Mouse (Mus musculus) CD8-positive naive resting alpha-beta T cell, adult 2 months (primary cell): ENCODE results near the gene Mctp2.
A peak's percentile ranks its signal among the peaks of the same experiment; 100 is the strongest.
"Not testable (repeated sequence)": the region's sequence is repeated elsewhere in the genome, so short reads cannot be mapped to it uniquely, and the experiment has no call there.

Experiments
- DNase-seq, 2 experiments: peaks; one replicate each; pipeline ENCODE4 v3.0.0; 2022; ENCODE audit warnings: low read depth in 2 of 2, low spot score in 2 of 2

Mctp2 gene

DNA sequence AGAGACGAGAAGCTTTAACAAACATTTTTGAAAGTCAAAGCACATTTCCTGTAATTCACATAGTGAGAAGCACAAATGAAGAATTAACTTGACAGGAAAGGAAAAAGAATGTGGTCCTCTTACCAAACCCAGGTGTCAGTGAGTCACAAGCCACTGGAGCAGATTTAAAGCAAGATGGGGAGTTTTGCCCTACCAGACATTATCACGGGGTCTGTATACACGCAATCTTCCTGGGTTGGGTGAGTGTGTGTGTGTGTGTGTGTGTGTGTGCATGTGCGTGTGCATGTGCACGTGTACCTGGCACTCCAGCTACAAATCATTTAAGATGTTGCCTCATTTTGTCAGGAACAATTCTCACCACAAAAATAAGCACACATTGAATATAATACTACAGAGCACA lies 30.9 kb downstream of the Mctp2 start:
- peak; percentile 21 to 40 for DNase-seq

DNA sequence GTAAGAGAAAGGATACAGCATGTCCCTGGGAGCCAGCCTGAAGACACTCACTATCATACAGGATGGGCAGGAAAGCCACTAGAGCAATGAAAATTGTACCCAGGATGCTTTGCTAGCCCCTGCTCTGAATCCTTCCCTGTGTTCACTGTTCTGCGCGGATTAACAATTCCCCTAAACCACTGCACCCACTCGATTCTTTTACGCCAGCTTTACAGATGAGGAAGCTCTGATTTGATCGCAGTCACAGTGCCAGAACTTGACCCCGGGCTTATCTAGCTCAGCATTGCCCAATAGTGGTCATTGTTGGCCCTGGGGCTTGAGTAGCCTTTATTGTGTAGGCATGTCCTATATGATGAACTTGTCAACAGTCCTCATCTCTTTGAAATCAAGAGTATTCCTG lies 34.9 kb downstream of the Mctp2 start:
- no peak for DNase-seq

- peak; percentile 33 to 37 for DNase-seq
Measured at GRCm38 (mm10) chr7:72269994-72270393, 36.4 kb downstream of the Mctp2 start.

GRCm38 (mm10) chr7:72260766-72261655 lies 45.4 kb downstream of the Mctp2 start:
- peak; percentile 21 to 62 for DNase-seq

GRCm38 (mm10) chr7:72259045-72259444 lies 47.4 kb downstream of the Mctp2 start:
- no peak for DNase-seq

- not testable (repeated sequence) for DNase-seq
Measured at GRCm38 (mm10) chr7:72250326-72250725, 56.1 kb downstream of the Mctp2 start.

- DNase-seq, result no peak
Measured at GRCm38 (mm10) chr7:72241269-72241668, 65.1 kb downstream of the Mctp2 start.

- DNase-seq, result peak; percentile 45 to 64
Measured at GRCm38 (mm10) chr7:72239782-72240493, 66.5 kb downstream of the Mctp2 start.

- peak; percentile 49 to 76 for DNase-seq
Measured at GRCm38 (mm10) chr7:72238575-72238974, 67.8 kb downstream of the Mctp2 start.

GRCm38 (mm10) chr7:72234433-72234998 lies 71.9 kb downstream of the Mctp2 start:
- no peak for DNase-seq

- no peak for DNase-seq
Measured at GRCm38 (mm10) chr7:72231182-72231877, 75.1 kb downstream of the Mctp2 start.

DNA sequence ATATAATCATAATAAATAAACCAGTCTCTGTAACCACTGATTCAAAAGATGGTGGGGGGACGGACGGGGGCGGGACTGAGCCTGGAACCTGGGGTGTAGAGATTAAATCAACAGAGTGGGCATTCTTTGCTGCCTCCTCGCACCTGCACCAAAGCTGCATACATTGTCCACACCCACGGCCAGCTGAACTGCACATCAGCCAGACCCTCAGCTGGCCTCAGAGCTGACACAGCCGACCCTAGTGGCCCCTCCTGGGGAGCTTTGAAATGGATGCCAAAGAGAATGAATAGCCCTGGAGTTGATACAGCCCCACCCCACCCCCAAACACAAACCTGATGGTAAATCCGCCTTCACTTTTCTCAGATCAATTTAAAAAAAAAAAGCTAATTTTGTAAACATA lies 76.5 kb downstream of the Mctp2 start:
- DNase-seq, result no peak

DNA sequence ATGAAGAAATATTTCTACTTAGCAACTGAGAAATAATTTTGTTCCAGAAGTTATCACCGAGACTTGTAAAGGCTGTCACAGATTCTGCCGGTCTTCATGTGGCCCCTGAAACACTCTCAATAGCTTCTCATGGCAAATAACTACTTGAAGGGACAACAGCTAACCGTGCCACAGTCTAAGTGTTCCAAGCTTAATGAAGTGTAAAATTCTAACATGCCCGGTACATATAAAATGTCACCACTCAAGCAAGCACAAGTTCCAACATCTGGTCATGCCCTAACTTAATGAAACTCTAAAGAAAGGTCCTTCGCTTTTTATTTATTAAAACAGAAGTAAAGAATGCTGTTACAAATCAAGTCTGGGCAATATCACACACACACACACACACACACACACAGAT lies 82.8 kb downstream of the Mctp2 start:
- no peak for DNase-seq

- DNase-seq, result no peak
Measured at GRCm38 (mm10) chr7:72222532-72222931, 83.9 kb downstream of the Mctp2 start.

GRCm38 (mm10) chr7:72218048-72218447 lies 88.4 kb downstream of the Mctp2 start:
- no peak for DNase-seq

DNA sequence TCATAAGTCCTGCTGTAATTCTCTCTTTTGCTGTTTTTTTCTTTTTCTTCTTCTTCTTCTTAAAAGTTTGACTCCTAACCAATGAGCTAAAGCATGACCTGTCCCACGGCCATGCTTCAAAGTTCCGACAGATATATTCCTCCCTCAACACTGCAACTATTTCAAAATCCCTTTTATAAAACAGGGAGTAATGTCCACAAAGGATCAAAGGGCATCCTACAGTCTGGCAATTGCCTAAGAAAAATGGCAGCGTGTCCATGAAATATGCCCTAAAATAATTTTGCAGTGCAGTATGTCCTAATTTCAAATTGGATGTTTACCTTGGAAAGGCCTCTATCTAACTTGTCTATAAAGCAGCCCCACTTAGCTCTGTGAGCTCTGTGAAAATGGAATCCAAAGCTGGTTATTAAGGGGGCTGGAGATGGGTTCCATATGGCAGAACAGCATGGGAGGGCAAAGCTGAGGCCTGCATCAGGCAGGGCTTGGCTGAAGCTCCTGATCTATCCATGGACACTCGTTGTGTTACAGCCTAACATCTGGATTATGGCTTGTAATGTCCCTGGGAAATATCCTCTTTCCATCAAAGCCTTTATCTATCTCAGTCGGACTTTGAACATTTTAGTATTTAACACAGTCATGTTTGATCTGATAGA lies 90.7 kb downstream of the Mctp2 start:
- no peak for DNase-seq

DNA sequence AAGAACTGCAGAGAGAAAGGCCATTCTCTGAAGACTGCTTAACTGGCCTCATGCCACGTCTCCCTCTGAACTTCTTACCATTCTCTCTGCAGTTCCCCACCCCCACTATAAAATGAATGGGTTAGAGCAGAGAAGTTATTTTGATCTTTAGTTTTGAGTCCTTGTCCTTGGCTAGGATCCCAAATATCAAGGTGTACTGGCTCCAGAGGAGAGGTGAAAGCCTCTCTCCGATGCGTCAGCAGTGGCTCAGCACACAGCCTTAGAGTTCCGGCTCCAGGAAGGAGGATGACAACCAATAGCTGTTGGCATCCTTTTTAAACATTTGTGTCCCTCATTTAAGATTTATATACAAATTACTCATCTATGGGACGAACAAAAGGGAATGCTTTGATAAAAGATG lies 96.2 kb downstream of the Mctp2 start:
- DNase-seq, result no peak

DNA sequence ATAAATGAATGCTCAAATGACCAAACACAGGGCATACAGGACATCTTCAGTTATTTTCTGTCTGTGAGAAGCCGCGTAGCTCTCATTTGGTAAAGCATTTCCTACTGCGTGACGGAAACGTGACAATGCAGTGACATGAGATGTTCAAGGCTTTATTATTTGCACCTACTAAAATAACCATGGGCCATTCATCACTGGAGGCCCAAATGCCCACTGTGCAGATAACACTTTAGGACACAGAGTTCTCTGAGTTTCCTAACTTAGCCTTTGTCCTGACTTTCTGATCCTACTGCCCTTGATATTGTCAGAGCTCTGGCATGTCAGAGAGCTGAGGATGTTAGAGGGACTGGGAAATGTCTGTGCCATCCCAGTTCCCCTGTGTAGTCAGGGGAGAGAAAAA lies 97.1 kb downstream of the Mctp2 start:
- no peak for DNase-seq

DNA sequence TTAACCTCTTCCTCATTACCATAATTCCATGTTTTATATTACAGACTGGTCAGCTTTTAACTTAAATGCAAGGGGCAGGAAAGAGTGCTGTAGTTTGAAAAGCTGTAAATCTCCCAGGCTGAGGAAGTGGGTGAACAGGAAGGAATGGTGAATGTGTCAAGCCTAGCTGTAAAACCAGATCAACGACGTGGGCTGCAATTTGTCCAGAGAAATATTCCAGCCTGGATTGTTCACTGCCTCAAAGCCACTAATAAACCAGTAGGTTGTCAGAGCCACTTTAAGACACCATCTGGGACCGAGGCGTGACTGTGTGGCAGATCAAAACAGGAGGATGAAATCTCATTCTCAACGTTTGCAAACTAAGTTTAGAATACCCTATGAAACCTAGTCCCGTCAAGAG lies 99.6 kb downstream of the Mctp2 start:
- no peak for DNase-seq

DNA sequence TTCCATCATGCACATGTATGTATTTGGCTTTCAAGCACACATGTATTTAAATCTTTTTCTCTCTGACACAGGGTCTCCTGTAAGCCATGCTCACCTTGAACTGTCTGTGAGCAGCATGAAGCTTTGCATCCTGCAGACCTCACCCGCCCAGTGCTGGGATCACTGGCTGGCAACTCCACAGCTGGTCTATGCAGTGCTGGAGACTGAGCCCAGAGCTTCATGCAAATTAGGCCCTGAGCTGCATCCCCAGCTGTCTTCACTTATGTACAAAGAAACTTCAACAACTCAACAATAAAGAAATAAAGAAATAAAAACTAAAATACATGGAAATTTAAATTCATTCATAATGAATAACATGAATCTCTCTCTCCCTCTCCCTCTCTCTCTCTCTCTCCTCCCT lies 110.7 kb downstream of the Mctp2 start:
- DNase-seq, result no peak

GRCm38 (mm10) chr7:72193304-72193703 lies 113.1 kb downstream of the Mctp2 start:
- no peak for DNase-seq
